Mouse (Mus musculus): ENCODE results near the gene Gm17622. TPM values are rescaled to one million over a fixed set of nuclear protein-coding genes. Genes with fewer than 3 reads are reported as not detected.

The Gm17622 gene
- not detected in 2 replicates for polyA plus RNA-seq (2012; ENCODE audit: low replicate concordance)

DNA sequence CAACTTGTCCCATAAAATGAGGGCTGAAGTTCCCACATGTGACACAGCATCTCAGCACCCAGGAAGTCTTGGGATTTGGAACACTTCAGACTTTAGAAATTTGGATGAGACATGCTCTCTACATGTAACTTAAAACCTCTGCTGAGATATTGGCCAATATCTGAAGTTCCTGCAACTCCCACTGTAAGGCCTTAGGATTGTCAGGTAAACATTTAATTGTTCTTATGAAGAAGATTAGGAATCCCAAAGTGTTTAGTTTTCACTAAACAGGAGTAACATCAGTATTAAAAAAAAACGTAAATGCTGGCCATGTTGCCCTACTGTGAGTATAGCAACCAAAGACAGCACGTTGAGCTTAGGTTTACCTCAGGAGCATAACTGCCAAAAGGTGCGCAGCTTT lies at the start of gene Gm17622:
Gene Gm17622, plus strand, starts transcription at position 301 of the 400 bp plus-strand sequence.

DNA sequence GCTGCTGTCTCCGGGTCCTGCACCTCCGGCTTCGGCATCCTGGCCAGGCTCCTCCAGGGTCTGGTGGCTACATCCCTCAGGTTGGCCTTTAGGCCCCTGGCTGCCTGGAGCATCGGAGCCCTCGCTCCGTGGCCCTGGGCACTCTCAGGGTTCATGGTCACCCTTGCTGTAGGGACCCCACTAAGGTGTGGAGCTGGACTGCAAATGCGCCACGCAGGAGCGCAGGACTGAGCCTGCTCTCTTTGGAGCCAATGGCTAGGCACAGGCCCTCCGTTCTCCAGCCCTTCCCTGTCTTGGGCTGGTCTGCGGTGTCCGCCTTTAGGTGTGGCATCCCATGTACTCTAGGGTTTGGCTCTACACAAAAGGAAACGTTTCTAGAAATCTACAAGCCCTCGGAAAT lies 19.6 kb upstream of the Gm17622 start, which contains the start of gene Ankdd1b:
Gene Ankdd1b, minus strand, starts transcription at position 242 of the 400 bp plus-strand sequence.

Other genes with a start within 250 kb of the Gm17622 start
- gene Poc5, start 102.4 kb upstream of the Gm17622 start, polyA plus RNA-seq (2012; ENCODE audit: low replicate concordance), result 4.3 and 5.2 TPM in 2 replicates
- not detected in 2 replicates for gene Ankdd1b, start 19.5 kb upstream of the Gm17622 start, polyA plus RNA-seq (2012; ENCODE audit: low replicate concordance)
- gene Polk, start 51.8 kb downstream of the Gm17622 start, polyA plus RNA-seq (2012; ENCODE audit: low replicate concordance), result 0.24 TPM in 1 of 2 replicates, not detected in the other
- gene Col4a3bp, start 51.9 kb downstream of the Gm17622 start, polyA plus RNA-seq (2012; ENCODE audit: low replicate concordance), result 9.5 and 28.5 TPM in 2 replicates
- 1.4 and 4.3 TPM in 2 replicates for gene Hmgcr, start 180.2 kb downstream of the Gm17622 start, polyA plus RNA-seq (2012; ENCODE audit: low replicate concordance)